Mouse (Mus musculus): ENCODE measurements at regions not wholly inside any gene's neighbourhood (a gene's known extent, or its start where the extent isn't known, plus 50 kb on each side); places are given as distances from the start of the nearest gene placed in this dataset.
"Not testable (repeated sequence)": the region's sequence is repeated elsewhere in the genome, so short reads cannot be mapped to it uniquely, and the experiment has no call there.

DNA sequence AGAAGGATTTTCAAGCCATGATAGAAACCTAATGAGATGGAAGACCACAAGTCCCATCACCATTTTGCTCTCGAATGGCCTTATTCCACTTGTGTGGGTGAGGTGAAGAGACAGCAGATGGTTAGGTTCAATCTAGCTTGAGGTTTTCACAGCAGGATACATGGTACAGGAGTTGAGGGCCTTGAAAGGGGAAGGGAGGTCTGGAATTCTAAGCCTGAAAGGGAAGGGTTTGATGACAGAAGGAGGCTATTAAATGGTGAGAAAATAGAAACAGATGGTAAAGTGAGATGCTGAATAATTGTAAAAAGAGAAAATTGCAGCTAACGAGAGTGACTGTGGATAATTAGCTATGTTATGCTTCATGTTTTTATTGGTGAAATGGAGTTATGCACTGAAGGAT, 67.8 kb upstream of the Plcxd3 start:
- Histone ChIP-seq H3K4me1 (replicated peaks; ENCODE audit: low read depth, low read length) (no peaks in the 10 kb centered on the region), H3K36me3 (ENCODE audit: insufficient read depth, low read length) (no peaks in the 10 kb centered on the region), H3K9me3 (ENCODE audit: low read length) (peaks cover 24% of the 10 kb centered on the region), H3K4me3 (replicated peaks; ENCODE audit: low read length) (no peak overlapping the region), H3K27me3 (ENCODE audit: insufficient read depth, low read length) (no peaks in the 10 kb centered on the region)
- TF ChIP-seq POU5F1 (IDR thresholded peaks at IDR 0.05; ENCODE audit: borderline replicate concordance, low read length) (no peak), CTCF (conservative IDR thresholded peaks at IDR 0.05; ENCODE audit: low read length) (no peak), NANOG (IDR thresholded peaks at IDR 0.05; ENCODE audit: borderline replicate concordance, low read length) (no peak)

DNA sequence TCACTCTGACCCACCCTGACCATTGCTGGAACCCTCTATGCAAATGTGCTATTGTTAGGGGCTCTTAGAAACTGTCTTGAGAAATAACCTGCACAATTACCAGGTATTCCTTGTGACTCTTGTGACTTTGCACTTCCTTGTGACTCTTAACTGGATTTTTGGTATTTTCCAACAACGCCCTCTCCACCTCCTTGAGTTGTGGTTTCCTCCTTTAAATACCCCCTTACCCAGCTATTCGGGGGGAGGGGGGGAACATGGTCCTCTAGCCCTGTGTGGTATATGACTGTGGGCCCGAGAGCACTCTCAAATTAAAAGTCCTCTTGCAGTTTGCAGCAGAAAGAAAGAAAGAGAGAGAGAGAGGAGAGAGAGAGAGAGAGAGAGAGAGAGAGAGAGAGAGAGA, 61.6 kb upstream of the Plcxd3 start:
- not testable (repeated sequence) for H3K36me3 ChIP-seq (ENCODE audit: insufficient read depth, low read length); H3K9me3 ChIP-seq (ENCODE audit: low read length); H3K4me3 ChIP-seq (replicated peaks; ENCODE audit: low read length); H3K27me3 ChIP-seq (ENCODE audit: insufficient read depth, low read length); H3K4me1 ChIP-seq (replicated peaks; ENCODE audit: low read depth, low read length)

DNA sequence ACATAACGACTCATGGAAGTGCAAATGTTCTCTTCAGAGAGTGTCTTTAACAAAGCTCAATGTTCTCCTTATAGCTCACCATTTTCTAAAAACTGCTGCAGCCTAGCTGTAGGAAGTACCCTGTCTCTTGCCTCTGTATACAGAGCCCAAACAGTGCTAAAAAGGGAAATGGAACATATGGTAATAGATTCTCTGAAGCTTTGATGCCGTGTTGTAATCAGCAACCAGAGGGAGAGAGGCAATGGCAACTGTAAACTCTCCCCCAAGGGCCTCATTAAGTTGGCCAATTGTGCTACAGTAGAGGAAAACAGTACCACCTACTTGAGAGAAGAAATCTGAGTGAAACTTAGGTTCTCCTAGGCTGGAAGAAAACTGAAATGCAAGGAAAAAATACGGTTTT, 59.4 kb upstream of the Plcxd3 start:
- Histone ChIP-seq H3K9me3 (ENCODE audit: low read length) (no peaks in the 10 kb centered on the region), H3K36me3 (ENCODE audit: insufficient read depth, low read length) (no peaks in the 10 kb centered on the region), H3K27me3 (ENCODE audit: insufficient read depth, low read length) (no peaks in the 10 kb centered on the region), H3K4me3 (replicated peaks; ENCODE audit: low read length) (no peak overlapping the region), H3K4me1 (replicated peaks; ENCODE audit: low read depth, low read length) (0 out of 2 replicates have a peak, but pooled peaks cover 3% of the 10 kb centered on the region)
- TF ChIP-seq NANOG (IDR thresholded peaks at IDR 0.05; ENCODE audit: borderline replicate concordance, low read length): no peak
- no peak for TF ChIP-seq CTCF (conservative IDR thresholded peaks at IDR 0.05; ENCODE audit: low read length)
- TF ChIP-seq POU5F1 (IDR thresholded peaks at IDR 0.05; ENCODE audit: borderline replicate concordance, low read length): no peak
